Mouse (Mus musculus) monocyte, adult 2 months (primary cell): ENCODE measurements around the gene Tmem200a.

Source experiments
- DNase-seq, 2 experiments: peaks; one replicate each; pipeline ENCODE4 v3.0.0; 2022; ENCODE audit warnings: low spot score in 2 of 2, low read depth in 1 of 2

The Tmem200a gene

GRCm38 (mm10) chr10:26078521-26079142 is at the start of gene Tmem200a:
TSS of gene Tmem200a (minus strand) at chr10:26079052.
- DNase-seq: no peak

- DNase-seq: no peak
Measured at GRCm38 (mm10) chr10:26119822-26120183, 41.0 kb upstream of the Tmem200a start.

GRCm38 (mm10) chr10:26119067-26119821 is 40.4 kb upstream of the Tmem200a start:
- DNase-seq: no peak

DNA sequence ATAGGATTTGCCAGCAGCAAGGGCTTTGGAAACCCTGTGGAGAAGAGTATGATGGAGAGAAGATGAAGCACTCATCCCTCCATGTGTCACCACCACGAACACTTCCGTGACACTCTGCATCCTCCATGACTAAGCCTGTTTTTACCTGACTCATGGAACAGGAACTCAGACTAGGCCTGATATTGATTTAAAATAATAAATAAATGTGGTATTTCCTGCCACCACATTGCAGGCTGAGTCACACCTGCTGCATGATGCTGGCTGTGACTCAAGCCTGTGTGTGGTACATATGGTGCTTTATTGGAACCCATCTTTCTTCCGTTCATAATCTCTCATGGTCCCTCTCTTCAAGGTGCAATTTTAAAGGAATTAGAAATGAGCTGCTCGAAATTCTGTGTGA is 35.6 kb upstream of the Tmem200a start:
- DNase-seq: no peak

DNA sequence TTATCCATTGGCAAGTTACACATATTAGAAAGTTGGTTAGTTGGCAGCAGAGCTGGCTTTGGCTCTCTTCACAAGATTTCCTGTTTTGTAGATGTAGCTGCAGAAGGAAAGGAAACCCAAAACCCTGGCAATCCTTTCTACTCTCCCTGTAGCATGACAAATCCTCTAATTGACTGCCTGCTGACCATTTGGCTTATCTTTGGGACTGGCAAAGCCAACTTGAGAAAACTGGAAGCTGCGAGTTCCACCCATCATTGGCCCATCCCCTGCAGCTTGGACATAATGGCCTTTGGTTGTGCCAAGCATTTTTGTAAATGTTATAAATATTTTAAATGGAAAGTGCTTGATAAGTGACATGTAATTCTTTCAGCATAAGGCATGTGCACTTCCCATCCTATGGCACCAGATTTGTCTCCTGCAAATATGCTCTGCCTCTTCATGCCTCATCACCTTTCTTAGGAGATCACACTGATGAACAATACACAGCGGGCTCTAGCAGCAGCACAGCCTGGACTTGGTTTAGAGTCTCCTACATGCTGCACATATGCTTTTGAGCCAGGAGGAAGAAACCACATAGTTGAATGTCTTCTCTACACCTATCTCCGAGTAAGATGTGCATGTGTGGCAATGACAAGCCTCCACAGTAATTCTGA is 24.6 kb upstream of the Tmem200a start:
- no peak for DNase-seq

- DNase-seq: no peak
Measured at GRCm38 (mm10) chr10:26082081-26082480, 3.2 kb upstream of the Tmem200a start.

- DNase-seq: no peak
Measured at GRCm38 (mm10) chr10:26079678-26080077, 826 bp upstream of the Tmem200a start.

DNA sequence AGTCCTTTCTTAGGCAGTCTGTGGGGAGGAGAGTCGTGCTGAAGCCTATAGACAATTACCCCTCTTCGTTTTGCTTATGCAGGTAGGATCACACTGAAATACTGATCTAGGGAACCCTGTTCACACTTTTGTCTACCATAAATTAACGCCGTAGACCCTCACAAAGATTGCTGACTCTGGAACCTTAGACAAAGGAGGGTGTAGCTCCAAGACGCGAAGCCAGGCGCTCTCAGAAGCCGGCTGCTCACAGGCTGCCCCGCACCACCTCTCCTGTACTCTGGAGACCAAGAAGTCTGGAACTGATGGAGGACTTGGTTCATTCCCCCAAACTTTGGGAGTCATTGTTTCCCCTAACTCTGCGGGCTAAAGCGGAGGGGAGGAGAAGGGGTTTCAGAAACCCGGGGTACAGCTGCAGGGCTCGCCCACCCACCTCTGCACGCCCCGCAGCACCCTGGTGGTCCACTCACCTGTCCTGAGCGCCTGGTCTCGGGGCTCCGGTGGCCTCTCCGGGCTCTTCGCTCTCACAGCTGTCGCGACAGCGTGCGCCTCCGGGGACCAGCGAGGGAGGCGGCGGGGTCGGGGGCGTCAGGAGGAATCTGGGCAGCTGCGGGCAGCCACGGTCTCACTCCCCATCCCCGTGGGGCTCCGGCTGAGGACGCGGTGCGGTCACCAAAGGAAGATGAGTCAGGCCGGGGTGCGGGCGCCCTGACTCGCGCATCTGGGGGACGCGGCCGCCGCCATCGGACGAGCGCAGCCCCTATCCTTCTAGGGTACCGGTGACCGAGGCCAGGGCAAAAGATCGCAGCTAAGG is 976 bp downstream of the Tmem200a start, which contains the start of gene Gm9767:
Gm9767 (plus strand) TSS at position 585 of the 811 bp plus-strand sequence.
- DNase-seq: no peak

DNA sequence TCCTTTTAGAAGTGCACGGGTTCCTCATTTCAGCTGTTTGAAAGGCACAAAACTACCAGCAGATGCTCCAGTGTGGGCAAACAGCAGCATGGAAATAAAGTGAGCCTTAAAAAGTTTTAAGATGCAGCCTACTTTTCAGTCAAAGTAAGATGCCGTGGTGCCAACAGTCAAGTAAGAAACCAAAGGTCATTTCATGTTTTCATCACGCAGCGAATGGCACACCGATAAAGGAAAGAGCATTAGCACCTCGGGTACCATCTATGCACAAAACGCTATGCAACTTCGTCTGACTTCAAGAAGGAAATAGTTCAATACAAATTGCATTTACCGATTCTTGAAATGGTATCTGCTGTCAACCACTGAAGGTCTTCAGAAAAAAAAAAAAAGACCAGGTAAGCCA is 1.9 kb downstream of the Tmem200a start:
- DNase-seq: no peak

GRCm38 (mm10) chr10:26071986-26072385 is 6.9 kb downstream of the Tmem200a start:
- DNase-seq: no peak

- DNase-seq: no peak
Measured at GRCm38 (mm10) chr10:26063071-26063470, 15.8 kb downstream of the Tmem200a start.

- DNase-seq: no peak
Measured at GRCm38 (mm10) chr10:26059662-26060307, 19.1 kb downstream of the Tmem200a start.

DNA sequence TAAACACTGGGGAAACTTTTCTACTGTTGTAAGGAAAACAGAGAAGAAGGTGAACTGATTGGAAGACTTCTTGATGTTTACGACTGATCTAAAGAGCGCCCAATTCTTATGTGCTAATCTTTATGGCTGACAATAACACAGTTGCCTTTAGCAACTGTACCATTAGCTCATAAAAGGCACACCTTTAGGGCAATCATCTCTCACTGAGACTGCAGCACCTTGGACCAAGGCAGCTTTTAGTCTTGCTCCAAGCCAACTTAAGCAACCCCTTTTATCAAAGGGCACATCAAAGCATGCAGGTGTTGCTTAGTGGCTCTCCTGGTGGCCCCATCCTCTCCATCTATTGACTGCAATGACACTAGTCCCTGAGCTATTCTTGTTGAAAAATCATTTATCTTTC is 27.7 kb downstream of the Tmem200a start:
- DNase-seq: no peak

- DNase-seq: no peak
Measured at GRCm38 (mm10) chr10:26034931-26035330, 43.9 kb downstream of the Tmem200a start.

- DNase-seq: no peak
Measured at GRCm38 (mm10) chr10:26018740-26019139, 60.1 kb downstream of the Tmem200a start.

DNA sequence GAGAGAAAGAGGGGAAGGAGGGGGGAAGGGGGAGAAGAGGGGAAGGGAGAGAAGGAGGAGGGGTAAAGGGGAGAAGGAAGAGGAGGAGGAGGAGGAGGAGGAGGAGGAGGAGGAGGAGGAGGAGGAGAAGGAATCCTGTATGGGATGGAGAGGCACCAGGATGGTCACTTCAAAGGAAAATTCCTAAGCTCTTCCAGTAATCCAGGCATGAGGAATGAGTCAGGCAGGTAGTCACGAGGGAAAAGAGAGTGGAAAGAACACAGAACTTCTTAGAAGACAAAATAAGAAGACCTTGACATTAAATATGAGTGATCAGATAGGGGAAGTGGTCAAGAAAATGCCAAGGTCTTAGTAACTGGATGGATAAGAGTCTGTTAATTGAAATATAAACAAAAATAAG is 64.6 kb downstream of the Tmem200a start:
- no peak for DNase-seq

DNA sequence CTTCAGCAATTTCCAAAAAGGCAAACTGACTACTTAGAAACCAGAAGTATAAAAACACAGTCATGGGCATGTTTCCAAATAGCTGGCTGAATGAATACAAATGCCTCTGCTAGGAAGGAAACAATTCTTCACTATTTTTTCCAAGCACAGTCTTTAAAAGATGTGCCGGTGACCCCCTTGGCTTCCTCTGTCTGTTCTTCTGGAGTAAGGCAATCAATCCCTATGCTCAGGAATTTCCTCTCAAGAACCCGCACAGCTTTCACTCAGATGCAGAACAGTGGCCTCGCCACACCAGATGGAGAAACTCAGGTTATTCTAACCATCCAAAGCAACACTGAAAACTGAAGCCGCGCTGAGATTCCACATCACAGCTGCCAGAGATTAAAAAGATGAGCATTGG is 69.9 kb downstream of the Tmem200a start:
- no peak for DNase-seq

DNA sequence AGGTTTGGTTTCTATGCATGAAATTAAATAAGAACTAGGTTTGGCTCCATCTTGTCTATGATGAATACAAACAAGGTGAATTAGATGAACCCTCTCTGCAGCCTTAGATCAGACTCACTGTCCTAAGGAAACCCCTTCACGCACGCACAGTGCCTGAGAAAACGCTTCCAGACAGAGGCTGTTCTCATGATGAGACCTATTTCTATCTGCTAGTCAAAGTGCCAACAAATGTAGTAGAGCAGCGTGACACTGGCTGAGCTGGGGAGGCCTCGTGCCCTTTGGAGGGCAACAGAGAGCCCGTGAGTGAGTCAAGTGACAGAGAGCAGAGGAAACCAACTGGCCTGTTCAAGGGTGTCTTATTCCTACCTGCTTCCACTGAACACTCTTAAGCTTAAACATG is 73.4 kb downstream of the Tmem200a start:
- no peak for DNase-seq

GRCm38 (mm10) chr10:26000893-26001292 is 78.0 kb downstream of the Tmem200a start:
- no peak for DNase-seq

GRCm38 (mm10) chr10:25999291-25999930 is 79.4 kb downstream of the Tmem200a start:
- no peak for DNase-seq
